Mouse (Mus musculus): ENCODE data around the gene G0s2.

The G0s2 gene

DNA sequence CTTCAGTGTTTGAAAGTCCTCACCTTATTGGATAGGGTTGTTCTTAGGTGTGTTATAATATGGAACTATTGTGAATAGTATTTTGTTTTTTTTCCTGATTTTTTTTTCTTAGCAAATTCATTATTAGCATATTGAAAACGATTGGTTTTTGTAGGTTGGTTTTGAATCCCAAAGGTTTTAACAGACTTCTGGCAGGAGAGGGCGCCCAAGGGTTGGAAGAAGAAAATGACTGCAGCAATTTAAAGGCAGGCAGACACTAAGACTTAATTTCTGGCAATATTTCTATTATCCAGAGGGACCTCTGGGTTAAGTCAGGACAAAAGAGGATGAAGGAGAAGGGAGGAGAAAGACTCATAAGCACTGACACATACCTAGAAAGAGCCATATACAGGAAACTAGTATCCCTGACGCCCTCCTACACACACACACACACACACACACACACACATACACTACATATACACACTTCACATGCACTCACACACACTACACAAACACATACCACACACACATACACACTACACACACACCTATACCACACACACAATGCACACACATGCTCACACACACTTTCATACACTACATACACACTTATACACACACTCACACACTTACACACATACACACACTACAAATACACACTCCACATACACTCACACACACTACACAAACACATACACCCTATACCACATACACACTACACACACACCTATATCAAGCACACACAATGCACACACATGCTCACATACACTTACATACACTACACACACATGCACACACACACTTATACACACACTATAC, 17.3 kb downstream of the G0s2 start:
- in situ Hi-C loops (cut with MseI, MboI), result loop anchor here in 1 of 2 experiments (10.0 kb wide), 1 partner anchor 69 kb away; no protein-coding TSS in a partner anchor

DNA sequence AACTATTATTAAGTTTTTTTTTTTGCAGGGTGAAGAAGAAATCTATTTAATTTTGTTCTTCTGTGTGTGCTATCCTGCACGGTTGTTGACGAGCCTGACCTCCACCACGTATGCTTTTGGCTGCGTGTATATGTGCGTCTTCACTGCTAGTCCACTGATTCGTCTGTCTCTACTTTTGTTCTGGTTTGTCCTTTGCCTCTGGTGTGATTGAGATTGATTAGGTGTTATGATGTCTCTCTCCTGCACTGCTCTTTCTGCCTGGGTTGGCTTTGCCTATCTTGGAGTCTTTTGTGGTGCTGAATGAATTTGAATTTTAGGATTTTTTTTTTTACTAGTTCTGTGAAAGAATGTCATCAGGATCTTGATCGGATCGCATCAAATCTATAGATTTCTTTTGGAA, 18.0 kb downstream of the G0s2 start:
- in situ Hi-C loops (cut with MseI, MboI), result loop anchor here in 1 of 2 experiments (10.0 kb wide), 1 partner anchor 70 kb away; no protein-coding TSS in a partner anchor

DNA sequence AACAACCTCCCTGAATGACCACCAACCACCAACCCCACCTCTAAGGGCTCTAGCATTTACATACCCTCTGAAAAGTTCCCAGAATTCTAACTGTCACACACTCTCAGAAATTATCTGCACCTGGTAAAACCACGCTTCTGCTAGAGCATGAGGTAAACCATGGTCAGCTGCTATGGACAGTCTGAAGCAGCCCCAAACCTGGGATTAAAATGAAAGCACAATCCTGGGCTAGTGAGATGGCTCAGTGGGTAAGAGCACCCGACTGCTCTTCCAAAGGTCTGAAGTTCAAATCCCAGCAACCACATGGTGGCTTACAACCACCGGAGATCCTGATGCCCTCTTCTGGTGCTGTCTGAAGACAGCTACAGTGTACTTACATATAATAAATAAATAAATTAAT, 19.1 kb downstream of the G0s2 start:
- in situ Hi-C loops (cut with MseI, MboI), result loop anchor here in 1 of 2 experiments (10.0 kb wide), 1 partner anchor 71 kb away; no protein-coding TSS in a partner anchor

DNA sequence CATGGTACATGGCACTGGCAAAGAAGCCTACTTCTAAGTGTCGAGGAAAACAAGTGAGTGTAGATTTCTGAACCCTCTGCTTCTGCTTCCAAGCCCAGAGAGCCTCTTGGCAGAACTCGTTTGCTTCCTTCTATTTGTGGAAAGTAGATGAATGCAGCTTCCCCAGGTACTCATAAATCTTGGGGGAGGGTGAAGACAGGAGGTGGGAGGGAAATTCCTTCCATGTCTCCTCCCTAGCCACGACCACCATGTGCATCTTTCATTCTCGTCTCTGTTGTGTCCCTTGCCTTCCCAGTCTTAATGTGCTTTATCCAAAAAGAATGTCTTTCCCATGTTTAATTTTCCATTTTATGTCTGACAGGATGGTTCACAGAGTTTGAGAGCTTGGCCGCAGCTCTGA, 20.4 kb downstream of the G0s2 start:
- in situ Hi-C loops (cut with MseI, MboI), result loop anchor here in 1 of 2 experiments (10.0 kb wide), 1 partner anchor 72 kb away; no protein-coding TSS in a partner anchor

DNA sequence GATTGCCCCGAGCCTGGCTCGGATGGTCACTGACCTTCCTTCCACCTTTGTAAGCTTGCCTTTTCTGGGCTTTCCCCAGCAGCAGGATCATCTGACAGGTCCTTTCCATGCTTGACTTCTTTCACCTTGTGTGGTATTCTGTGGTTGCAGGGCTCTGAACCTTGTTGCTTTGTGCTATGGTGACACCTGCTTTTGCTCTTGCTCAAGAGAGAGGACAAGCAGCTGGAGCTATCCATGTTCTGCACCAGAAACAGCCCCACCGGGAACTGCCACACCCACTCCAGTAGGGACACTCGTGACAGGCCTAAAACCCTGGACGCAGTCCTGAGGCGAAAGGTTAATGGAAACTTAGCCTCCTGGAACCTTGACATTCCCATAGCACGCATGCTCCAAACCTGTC, 21.6 kb downstream of the G0s2 start:
- in situ Hi-C loops (cut with MseI, MboI), result loop anchor here in 1 of 2 experiments (10.0 kb wide), 1 partner anchor 73 kb away; no protein-coding TSS in a partner anchor

DNA sequence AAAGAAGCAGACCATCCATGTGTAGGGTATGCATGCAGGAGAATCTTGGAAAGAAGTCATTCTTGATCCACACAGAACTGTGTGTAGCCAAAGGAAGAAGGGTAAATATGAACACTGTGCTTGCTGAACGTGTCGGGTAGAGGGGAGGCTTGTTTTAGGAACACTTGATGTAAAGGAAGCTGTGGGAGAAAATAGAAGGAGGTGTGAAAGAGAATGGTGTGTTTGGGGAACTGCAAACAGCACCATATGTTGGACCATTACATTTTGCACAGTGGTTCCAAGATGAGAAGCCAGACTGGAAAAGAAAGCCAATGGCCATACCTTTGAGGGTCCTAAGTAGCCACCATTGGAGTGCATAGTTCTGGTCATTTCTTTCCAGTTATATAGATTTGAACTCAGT, 23.0 kb downstream of the G0s2 start:
- in situ Hi-C loops (cut with MseI, MboI), result loop anchor here in 1 of 2 experiments (10.0 kb wide), 1 partner anchor 75 kb away; no protein-coding TSS in a partner anchor

DNA sequence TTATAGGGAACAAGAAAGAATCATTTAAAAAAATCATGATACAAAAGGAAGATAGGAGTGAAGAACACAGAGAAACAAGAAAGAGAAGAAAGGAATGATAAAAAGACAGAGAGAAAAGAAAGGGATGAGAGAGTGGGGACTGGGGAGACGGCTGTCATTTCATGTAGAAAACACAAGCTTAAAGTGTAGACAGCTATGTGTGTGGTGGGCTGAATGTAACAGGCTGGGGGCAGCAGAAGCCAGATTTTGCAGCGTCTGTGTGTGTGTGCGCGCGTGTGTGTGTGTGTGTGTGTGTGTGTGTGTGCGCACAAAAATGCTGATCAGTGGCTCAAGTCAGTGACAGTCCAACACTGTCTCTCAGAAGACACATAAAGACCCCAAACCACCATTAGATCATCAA, 28.8 kb downstream of the G0s2 start:
- in situ Hi-C loops (cut with MseI, MboI), result no loop called here

DNA sequence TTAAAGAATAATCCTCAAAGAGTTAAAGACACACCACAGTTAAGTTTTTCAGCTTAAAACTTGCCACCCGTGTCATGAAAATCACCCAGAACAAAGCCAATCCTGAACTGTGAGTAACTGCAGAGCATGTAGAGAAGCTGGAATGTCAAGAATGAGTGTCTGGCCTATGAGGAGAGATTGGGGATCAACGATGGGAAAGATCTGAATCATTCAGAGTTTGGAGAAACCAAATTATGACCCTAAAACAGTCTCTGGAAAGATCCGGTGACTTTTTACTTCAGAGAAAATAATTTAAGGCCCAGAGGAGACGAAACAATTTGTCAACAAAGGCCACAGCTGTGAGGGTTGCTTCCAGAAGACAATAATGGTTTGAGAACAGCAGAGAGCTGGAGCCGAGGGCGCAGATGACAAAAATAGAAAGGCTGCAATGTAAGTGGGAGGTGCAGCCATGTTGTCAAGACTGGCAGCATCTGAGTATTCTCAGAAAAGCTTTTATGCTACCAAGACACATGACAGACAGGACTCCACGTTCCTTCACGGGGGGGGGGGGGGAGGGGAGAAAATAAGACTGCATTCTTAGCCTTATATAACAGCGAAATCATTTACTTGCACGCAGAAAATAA, 29.3 kb downstream of the G0s2 start:
- in situ Hi-C loops (cut with MseI, MboI), result no loop called here

DNA sequence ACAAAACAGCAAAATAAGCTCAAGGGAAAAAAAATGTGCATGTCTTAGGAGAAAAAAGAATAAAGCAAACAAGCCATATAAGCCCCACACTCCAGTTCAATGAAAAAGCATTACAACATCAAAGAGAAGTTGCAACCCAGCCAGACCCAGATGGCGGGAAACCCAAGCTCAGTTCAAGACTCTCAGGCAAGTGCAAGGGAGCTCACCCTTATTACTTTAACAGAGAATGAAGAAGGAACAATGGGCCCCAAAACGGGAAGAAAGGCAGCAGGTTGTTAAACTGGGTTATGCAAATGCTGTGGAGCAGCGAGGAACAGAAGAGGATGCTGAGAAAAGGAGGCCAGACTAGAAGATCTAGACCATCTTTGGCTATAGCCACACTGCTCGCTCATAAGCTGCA, 30.2 kb downstream of the G0s2 start:
- in situ Hi-C loops (cut with MseI, MboI), result no loop called here

DNA sequence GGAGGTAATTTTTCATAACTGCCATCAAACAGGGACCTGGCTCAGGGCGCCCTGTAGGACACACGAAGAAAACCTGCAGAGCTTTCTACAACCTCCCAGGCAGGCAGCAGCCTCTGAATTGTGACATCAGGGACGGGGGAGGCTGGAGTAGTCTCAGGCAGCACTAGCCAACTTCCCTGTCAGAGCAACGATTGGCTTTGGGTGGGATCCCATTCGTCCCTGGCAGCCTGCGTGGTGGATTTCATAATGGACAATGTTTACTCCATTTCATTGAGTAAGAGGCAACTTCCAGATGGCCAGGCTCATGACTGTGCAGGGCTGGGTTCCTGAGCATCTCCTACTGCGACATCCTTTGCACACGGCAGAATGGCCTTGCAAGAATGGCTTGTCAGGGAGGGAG, 30.8 kb downstream of the G0s2 start:
- in situ Hi-C loops (cut with MseI, MboI), result no loop called here

DNA sequence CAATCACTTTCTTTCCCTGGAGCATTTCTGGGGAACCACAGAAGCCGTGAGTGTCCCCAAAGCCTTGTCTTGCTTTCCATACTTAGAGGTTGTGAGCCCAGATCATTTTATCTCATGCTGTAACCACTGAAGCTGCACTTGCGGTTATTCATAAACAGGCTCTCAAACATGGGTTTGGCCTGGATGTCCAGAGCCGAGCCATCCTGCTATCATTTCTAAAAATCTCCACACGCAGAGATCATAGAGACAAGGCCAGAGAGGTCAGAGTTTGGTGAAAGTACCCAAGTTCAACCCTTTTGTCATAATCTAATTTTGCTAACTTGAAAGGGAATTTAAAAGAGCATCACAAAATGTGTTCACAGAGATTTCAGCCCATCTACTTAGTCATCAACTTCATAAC, 31.6 kb downstream of the G0s2 start:
- in situ Hi-C loops (cut with MseI, MboI), result no loop called here

DNA sequence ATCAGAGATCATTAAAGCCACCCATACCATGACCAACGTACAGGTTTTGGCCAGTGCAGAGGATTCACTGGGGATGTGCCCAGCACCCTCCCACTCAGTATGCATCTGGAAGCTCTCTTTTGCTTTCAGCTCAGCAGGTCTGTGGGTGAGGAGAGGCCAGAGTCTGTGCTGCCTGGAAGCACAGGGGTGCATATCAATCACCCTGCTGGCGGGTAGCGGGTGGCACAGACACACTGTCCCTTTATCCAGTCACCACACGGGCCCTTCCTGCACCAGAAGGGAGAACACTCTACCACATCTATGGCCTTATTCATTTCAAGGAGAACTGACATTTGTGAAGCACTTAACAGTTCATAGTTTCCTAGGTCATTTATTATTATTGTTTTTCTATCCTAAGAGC, 34.6 kb downstream of the G0s2 start:
- in situ Hi-C loops (cut with MseI, MboI), result no loop called here

DNA sequence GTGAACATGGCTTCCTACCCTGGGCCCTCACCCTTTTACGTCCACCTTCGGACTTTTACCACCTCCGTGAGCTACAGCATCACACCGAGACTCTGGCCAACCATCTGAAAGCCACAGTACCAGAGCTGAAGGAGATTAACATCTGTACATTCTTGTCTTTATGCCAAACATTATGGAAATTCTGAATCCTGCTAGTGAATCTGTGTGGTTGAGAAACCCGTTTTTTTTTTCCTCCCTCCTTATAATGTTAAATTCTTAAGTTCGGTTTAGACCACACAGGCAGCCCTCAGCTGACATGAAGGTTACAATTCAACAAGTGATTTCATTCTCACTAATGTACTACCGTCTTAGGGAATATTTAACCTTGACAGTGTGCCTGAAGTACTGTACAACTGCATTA, 38.1 kb downstream of the G0s2 start:
- in situ Hi-C loops (cut with MseI, MboI), result no loop called here

DNA sequence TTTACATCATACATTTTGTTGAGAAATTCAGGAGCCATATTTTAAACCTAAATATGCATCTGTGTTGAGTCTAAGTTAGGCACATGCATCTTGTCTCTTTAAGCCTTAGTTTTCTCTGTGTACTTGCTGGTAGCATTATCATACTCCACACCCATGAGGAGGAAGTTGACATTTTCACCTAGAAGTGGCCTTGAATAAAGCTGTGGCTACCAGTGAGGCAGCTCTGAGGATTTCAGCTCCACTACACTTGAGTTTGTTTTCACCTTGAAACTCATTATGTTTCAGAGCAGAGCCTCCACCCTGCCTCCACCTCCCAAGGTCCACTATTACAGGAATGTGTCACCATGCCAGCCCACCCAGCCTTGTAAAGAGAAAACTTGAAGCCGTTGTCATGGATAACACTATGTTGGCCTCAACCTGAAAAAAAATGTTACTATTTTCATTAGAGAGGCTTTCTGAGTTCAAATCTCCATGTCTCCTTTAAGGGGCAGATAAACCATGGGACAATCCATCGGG, 38.8 kb downstream of the G0s2 start:
- in situ Hi-C loops (cut with MseI, MboI), result no loop called here

DNA sequence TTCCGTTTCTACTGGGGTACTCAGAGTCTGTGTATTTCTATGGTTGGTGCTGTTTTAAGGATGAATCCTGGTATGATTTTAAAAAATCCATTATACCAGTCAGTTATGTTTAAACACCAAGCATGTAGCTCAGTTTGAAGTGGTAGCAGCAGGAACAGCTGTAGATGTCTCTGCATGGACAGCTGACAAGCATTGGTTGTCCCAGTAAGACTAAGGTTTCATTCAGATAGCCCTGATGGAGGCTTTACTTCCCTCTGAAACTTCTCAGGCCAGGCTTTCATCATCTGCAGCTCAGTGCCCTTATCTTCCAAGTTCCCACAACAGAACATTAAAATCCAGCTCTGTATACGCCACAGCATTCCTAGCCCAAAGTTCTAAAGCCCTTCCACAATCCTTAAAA, 40.3 kb downstream of the G0s2 start:
- in situ Hi-C loops (cut with MseI, MboI), result no loop called here

DNA sequence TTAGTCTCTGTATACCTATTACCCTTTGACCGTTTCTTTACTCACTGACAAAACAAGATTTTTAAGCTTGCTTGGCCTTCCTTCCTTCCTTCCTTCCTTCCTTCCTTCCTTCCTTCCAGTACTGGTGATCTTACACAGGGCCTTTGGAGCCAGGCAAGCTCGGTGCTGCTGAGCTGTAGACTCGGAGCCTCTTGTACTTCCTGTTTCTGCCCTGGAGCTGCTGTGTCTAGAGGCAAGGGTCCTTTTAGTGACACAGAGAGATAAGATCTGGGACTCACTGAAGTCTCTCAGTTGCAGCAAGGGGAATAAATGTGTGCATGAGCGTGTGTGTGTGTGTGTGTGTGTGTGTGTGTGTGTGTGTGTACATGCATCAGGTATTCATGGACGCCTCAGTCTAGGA, 42.1 kb downstream of the G0s2 start:
- in situ Hi-C loops (cut with MseI, MboI), result no loop called here

DNA sequence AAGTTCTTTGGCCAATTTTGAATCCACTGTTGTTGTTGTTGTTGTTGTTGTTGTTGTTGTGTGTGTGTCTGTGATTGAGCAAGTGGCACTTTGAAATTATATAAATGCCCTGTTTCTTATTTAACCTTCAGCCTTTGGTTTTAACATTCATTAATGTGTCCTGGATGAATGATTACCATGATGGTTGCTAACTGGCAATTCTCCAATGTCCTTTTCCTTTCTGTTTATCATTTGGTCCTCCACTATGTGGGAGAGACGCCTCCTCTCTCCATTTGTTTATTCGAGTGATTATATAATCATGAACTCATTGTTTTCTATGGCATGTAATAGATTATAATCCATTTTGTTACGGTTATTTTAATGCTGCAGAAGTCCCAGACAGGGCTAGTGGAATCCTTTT, 42.5 kb downstream of the G0s2 start:
- in situ Hi-C loops (cut with MseI, MboI), result no loop called here

DNA sequence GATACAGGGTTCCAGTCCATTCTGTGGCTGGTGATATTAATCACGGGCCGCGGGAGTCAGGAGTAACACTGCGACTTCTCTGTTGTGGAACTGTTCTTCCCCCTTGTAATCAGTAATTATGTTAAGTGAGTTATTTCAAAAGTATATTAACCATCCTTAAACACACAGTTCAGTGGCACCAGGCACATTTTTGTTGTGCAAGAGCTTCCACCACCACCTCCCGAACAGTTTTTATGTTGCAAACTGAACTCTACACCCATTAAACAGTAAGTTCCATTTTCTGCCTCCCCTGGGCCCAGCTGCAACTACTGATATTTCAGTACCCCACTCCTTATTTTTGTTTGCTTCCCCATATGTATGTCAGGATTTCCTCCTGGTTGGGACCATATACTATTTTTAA, 43.4 kb downstream of the G0s2 start:
- in situ Hi-C loops (cut with MseI, MboI), result no loop called here

DNA sequence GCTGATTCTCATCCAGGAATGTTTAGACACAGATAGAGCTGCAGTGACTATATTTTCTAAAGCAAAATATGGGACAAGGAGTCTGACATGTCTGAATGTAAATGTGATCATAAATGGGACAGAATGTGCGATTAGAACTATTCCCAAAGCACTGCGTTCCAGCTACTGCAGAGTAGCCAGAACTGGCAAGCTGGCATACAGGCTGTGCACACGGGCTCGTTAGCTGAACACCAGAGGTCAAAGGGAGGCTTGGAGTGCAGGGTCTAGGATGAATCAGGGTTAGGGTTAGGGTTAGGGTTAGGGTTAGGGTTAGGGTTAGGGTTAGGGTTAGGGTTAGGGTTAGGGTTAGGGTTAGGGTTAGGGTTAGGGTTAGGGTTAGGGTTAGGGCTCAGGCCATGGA, 45.5 kb downstream of the G0s2 start:
- in situ Hi-C loops (cut with MseI, MboI), result no loop called here

DNA sequence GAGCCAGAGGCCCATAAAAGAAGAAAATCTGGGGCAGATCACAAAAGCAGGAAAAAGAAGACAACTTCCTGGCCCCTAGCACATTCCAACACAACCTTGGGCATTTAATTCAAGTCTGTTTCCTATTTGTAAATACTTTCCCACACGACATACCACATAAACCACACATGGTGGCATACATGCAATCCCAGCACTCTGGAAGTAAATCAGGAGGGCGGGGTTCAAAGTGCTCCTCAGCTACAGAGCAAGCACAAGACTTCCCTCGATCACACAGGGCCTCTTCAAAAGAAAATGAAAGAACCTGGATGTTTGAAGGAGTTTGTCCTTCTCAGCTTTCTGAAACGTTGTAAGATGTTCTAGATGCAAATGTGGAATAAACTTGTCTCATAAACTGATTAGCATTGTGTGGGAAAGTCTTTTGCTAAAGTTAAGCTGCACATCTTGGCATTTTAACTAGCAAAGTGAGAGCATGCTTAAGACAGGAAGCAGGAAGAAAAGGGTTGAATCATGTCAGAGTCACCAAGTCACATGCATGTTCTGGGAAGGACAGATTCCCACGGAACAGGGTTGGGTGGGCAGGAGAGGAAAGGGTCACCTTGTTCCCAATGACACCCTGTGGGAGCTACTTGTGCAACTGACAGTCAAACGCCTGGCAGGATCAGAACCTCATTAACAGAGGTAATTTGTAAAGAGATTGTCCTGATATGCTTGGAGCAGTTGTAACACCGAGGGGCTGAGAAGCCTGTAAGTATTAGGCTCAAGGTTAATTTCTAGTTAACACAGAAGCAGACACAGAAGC, 46.1 kb downstream of the G0s2 start:
- in situ Hi-C loops (cut with MseI, MboI), result no loop called here

DNA sequence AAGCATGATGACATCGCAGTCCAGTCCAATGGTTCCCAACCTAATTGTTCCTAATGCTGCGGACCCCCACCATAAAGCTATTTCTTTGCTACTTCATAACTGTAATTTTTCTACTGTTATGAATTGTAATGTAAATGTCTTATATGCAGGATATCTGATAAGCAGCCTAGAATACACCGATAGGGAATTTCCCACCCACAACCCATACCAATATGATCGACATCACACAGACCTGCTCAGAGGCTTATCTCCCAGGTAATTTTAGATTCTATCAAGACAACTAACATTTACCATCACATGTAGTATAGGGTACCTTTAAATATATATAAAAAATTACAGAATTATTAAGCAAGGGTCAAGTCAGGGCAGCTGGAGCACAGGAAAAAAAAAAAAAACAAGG, 46.9 kb downstream of the G0s2 start:
- in situ Hi-C loops (cut with MseI, MboI), result no loop called here

DNA sequence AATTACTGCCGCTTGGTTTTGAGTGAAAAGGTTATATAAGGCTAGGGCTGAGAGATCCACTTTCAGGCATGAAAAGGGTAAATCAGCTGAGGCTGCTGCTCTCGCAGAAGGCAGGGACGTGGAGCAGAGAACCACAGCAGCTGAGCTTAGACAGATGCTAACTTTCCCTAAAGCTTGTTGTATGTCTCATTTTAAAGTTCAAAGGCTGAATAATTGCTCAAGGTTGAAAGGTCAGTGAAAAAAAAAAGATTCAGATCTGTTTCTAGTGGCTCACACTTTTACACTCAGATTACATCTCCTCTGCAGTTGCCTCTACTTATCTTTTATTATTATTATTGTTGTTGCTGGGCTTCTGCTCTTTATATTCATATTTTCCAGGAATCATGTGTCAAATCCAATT, 47.5 kb downstream of the G0s2 start:
- in situ Hi-C loops (cut with MseI, MboI), result no loop called here
